Mouse (Mus musculus) midbrain, embryonic 12.5 days (tissue): ENCODE results near the gene Ccnd1. TPM values are rescaled to one million over a fixed set of nuclear protein-coding genes. Genes with fewer than 3 reads are reported as not detected.
"Not testable (repeated sequence)": the region's sequence is repeated elsewhere in the genome, so short reads cannot be mapped to it uniquely, and the experiment has no call there.

Experiments
- ATAC-seq: fragments of 200-750 bp; cut with Nextera tagmentation; 2 replicates; pipeline ENCODE4 v1.8.0; 2017; ENCODE audit warnings: low read depth, moderate TSS enrichment, moderate library complexity; ENCODE audit not compliant: low FRiP score
- H3K27ac ChIP-seq: fragments of 300-500 bp; sonication (generic); replicated peaks from 2 replicates; pipeline ENCODE4 v1.5.1; 2016; ENCODE audit warnings: mild to moderate bottlenecking
- H3K27me3 ChIP-seq: fragments of 300-500 bp; sonication (generic); 2 replicates; pipeline ENCODE4 v1.6.1; 2016; ENCODE audit warnings: mild to moderate bottlenecking
- H3K36me3 ChIP-seq: fragments of 300-500 bp; sonication (generic); 2 replicates; pipeline ENCODE4 v1.6.1; 2016
- H3K4me1 ChIP-seq: fragments of 300-500 bp; sonication (generic); 2 replicates; pipeline ENCODE4 v1.6.1; 2016
- H3K4me2 ChIP-seq: fragments of 300-500 bp; sonication (generic); replicated peaks from 2 replicates; pipeline ENCODE4 v1.6.1; 2016; ENCODE audit warnings: mild to moderate bottlenecking, moderate library complexity
- H3K4me3 ChIP-seq: fragments of 300-500 bp; sonication (generic); 2 replicates; pipeline ENCODE4 v1.5.1; 2016; ENCODE audit warnings: mild to moderate bottlenecking
- H3K9ac ChIP-seq: fragments of 300-500 bp; sonication (generic); replicated peaks from 2 replicates; pipeline ENCODE4 v1.6.1; 2016; ENCODE audit warnings: mild to moderate bottlenecking, moderate library complexity
- H3K9me3 ChIP-seq: fragments of 300-500 bp; sonication (generic); 2 replicates; pipeline ENCODE4 v1.6.1; 2016; ENCODE audit warnings: mild to moderate bottlenecking
- WGBS: fragments of 180-500 bp; shearing (Covaris S2); methylation state at CpG from one replicate; pipeline ENCODE4 v1.1.7; 2016; 5-methylcytosine and 5-hydroxymethylcytosine counted together
- polyA plus RNA-seq: library from polyadenylated mRNA; unstranded; fragments of >200 nt; fragmentation: Nextera tagmentation; extraction: Ambion mirVana; gene quantifications from 2 replicates; pipeline ENCODE4 v1.2.1, GENCODE M21; 2016

Ccnd1 gene
- polyA plus RNA-seq, 1 experiment from 2014 or later: 289 TPM

DNA sequence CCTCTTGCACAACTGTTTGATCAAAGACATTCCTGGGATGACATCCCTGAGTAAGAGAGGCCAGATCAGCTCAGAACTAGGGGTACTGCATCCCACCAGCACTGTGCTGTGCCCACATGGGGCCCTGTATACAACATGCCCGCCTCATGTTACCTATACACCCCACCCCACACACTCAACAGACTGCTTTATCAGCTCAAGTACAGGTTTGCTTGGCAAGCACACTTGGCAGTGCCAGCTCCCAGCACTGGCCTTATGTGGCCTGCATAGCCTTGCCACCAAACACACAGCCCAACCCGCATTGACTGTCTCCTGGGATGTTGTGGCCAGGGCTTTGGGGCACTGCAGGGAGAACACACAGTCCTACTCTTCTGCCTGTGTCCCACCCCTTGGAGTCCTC, 12.1 kb downstream of the Ccnd1 start:
- no peak overlapping the region for H3K4me2 ChIP-seq
- no peaks in the 10 kb centered on the region for H3K27me3 ChIP-seq
- 71% methylated on average over 2 of the region's 2 CpGs for WGBS
- H3K36me3 ChIP-seq: peaks cover 39% of the 10 kb centered on the region
- no peaks in the 10 kb centered on the region for H3K9me3 ChIP-seq
- H3K9ac ChIP-seq: no peak overlapping the region
- ATAC-seq: no peak
- H3K4me3 ChIP-seq: no peak overlapping the region
- peaks cover 5% of the 10 kb centered on the region for H3K4me1 ChIP-seq
- H3K27ac ChIP-seq: 0 out of 2 replicates have a peak overlapping the region, but pooled peaks have one; percentile 1

GRCm38 (mm10) chr7:144918823-144919222, 20.9 kb downstream of the Ccnd1 start:
- no peak overlapping the region for H3K27ac ChIP-seq
- H3K4me3 ChIP-seq: no peak overlapping the region
- no peak overlapping the region for H3K9ac ChIP-seq
- peaks cover 13% of the 10 kb centered on the region for H3K4me1 ChIP-seq
- no peak overlapping the region for H3K4me2 ChIP-seq
- peaks cover 51% of the 10 kb centered on the region for H3K36me3 ChIP-seq
- ATAC-seq: no peak
- H3K27me3 ChIP-seq: no peaks in the 10 kb centered on the region
- WGBS: 90% methylated on average over 1 of the region's 1 CpGs
- no peaks in the 10 kb centered on the region for H3K9me3 ChIP-seq

- WGBS: under 1% methylated on average over 55 of the region's 55 CpGs
- peak within 1 kb of the TSS; percentile 83 for H3K4me2 ChIP-seq
- H3K27me3 ChIP-seq: no peaks in the 10 kb centered on the region
- no peaks in the 10 kb centered on the region for H3K9me3 ChIP-seq
- H3K27ac ChIP-seq: peak within 1 kb of the TSS; percentile 91
- H3K4me1 ChIP-seq: peaks cover 13% of the 10 kb centered on the region
- peak; percentile 91 for ATAC-seq
- H3K36me3 ChIP-seq: peaks cover 26% of the 10 kb centered on the region
- H3K4me3 ChIP-seq: peak within 1 kb of the TSS; percentile 85
- peak within 1 kb of the TSS; percentile 75 for H3K9ac ChIP-seq
These were observed 24.6 kb downstream of the Ccnd1 start, which contains the start of gene LTO1 for GRCm38 (mm10) chr7:144914948-144915750. Gene LTO1, plus strand, starts transcription at chr7:144915100.

DNA sequence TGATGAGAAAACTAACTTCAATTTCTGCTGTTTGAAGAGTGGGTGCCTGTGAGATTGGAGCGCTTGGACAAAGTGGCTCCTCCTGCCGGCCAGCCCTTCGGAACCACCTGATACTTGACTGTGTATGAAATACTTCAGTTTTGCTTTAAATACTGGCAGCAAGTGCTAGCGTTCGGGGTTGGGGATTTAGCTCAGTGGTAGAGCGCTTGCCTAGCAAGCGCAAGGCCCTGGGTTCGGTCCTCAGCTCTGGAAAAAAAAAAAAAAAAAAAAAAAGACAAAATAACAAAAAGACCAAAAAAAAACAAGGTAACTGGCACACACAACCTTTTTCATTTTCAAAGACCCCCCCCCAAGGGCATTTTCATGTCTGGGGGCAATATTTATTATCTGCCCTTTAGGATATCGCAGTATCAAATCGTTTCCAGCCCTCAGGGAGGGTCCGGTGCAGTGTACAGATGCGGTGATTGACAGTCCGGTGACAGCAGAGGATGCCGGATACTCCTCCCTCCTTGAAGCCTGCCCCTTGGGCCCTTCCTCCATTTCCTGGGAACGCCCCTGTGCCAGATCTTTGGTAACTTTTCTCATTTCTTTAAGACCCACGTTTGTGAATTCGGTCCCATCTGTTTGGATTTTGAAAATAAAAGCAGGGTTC, 25.3 kb downstream of the Ccnd1 start:
- peak overlapping the region; percentile 75 for H3K9ac ChIP-seq
- H3K27ac ChIP-seq: peak overlapping the region; percentile 91
- peak overlapping the region; percentile 83 for H3K4me2 ChIP-seq
- WGBS: 11% methylated on average over 17 of the region's 17 CpGs
- H3K36me3 ChIP-seq: peaks cover 19% of the 10 kb centered on the region
- no peaks in the 10 kb centered on the region for H3K27me3 ChIP-seq
- ATAC-seq: peak; percentile 95
- no peaks in the 10 kb centered on the region for H3K9me3 ChIP-seq
- peaks cover 13% of the 10 kb centered on the region for H3K4me1 ChIP-seq
- peak overlapping the region; percentile 85 for H3K4me3 ChIP-seq

DNA sequence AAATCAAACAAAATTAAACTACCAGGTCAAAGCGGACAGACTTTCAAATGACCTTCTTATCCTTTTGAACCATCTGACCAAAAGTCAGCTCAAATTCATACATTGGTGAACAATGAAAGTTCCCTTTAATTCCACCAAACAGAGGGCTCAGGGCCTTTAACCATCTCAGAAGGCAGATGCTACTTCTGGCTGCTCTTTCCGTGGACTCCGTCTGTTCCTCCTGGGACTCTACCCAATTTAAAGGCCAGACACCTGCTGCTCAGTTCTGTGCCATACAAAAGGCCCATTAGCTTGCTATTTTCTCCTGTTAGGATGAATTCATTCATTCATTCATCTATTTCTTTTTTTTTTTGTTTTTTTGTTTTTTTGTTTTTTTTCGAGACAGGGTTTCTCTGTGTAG, 26.8 kb downstream of the Ccnd1 start:
- ATAC-seq: no peak
- H3K27me3 ChIP-seq: no peaks in the 10 kb centered on the region
- H3K4me3 ChIP-seq: no peak overlapping the region
- no peak overlapping the region for H3K27ac ChIP-seq
- WGBS: 83% methylated on average over 4 of the region's 4 CpGs
- no peak overlapping the region for H3K9ac ChIP-seq
- peaks cover 13% of the 10 kb centered on the region for H3K4me1 ChIP-seq
- peaks cover 6% of the 10 kb centered on the region; the same call in 1 of the 2 replicates for H3K36me3 ChIP-seq
- H3K9me3 ChIP-seq: no peaks in the 10 kb centered on the region
- H3K4me2 ChIP-seq: no peak overlapping the region

DNA sequence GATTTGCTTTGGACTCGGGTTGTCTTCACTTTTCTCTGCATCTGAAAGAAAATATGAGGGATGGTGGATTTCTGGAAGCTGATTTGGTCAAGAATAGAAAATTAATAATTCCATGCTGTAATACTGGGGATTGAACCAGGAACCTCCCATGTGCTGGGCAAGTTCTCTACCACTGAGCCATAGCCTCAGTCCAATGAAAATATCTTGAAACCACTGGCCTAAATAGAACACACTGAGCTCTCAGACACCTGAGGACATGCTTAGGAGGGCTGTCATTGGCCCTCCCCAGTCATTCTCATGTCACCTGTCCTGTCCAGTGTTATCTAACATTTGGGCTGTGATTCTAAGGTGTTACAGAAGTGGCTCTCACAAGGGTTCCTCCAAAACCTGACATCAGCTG, 28.6 kb downstream of the Ccnd1 start:
- Histone ChIP-seq H3K4me2 (no peak overlapping the region), H3K4me3 (no peak overlapping the region), H3K9ac (no peak overlapping the region), H3K4me1 (peaks cover 9% of the 10 kb centered on the region), H3K9me3 (no peaks in the 10 kb centered on the region), H3K36me3 (no peaks in the 10 kb centered on the region), H3K27me3 (no peaks in the 10 kb centered on the region), H3K27ac (no peak overlapping the region)
- no peak for ATAC-seq
- WGBS: 70% methylated on average over 1 of the region's 1 CpGs

DNA sequence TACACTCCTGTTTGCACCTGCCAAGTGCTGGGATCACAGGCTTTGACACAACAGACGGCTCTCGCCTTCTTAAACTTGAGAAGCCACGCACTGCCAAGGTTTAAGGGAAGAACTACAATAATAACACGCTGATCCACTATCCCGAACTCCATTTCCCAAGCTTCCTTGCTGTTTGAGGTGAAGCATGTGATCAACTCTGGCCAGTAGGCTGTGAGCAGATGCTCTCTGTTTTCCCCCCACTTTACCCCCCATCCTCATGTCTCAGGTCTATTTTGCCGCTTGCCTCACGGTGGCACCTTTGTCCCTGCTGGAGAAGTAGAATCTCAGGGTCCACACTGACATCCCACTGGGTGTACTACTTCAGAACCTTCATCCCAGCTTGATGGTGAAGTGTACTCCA, 31.0 kb downstream of the Ccnd1 start:
- H3K27ac ChIP-seq: no peak overlapping the region
- no peaks in the 10 kb centered on the region for H3K36me3 ChIP-seq
- H3K4me2 ChIP-seq: no peak overlapping the region
- 30% methylated on average over 7 of the region's 7 CpGs for WGBS
- no peak for ATAC-seq
- H3K4me1 ChIP-seq: no peaks in the 10 kb centered on the region
- H3K4me3 ChIP-seq: no peak overlapping the region
- no peak overlapping the region for H3K9ac ChIP-seq
- no peaks in the 10 kb centered on the region for H3K9me3 ChIP-seq
- no peaks in the 10 kb centered on the region for H3K27me3 ChIP-seq

DNA sequence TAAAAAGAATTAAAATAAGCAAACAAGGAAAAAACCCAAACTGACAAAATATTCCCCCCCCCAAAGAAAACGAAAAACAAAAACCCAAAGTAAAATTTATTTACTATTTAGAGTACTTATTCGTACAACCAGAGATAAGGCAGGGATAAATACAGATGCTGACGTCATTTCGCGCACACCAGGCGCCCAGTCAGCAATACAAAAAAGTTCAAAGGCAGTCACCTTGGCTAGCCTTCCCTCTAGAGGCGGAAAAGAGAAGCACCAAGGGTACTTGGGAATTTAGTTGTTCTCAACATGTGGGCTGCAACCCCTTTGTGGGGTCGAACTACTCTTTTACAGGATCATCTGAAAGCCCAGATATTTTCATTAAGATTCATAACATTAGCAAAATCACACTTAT, 31.9 kb downstream of the Ccnd1 start:
- ATAC-seq: no peak

GRCm38 (mm10) chr7:144906708-144907397, 32.9 kb downstream of the Ccnd1 start:
- Histone ChIP-seq H3K9ac (no peak overlapping the region), H3K27me3 (no peaks in the 10 kb centered on the region), H3K4me3 (no peak overlapping the region), H3K36me3 (no peaks in the 10 kb centered on the region), H3K4me2 (peak overlapping the region; percentile 43), H3K9me3 (no peaks in the 10 kb centered on the region), H3K4me1 (no peaks in the 10 kb centered on the region), H3K27ac (no peak overlapping the region)
- 10% methylated on average over 28 of the region's 28 CpGs for WGBS
- no peak; the same call in 1 of the 2 replicates for ATAC-seq

More for the DNA sequence above, 31.9 kb downstream of the Ccnd1 start:
- H3K4me3 ChIP-seq: no peak overlapping the region
- no peaks in the 10 kb centered on the region for H3K27me3 ChIP-seq
- no peak overlapping the region for H3K27ac ChIP-seq
- H3K9me3 ChIP-seq: no peaks in the 10 kb centered on the region
- H3K9ac ChIP-seq: no peak overlapping the region
- H3K4me1 ChIP-seq: no peaks in the 10 kb centered on the region
- WGBS: 19% methylated on average over 8 of the region's 8 CpGs
- H3K4me2 ChIP-seq: no peak overlapping the region
- H3K36me3 ChIP-seq: no peaks in the 10 kb centered on the region

GRCm38 (mm10) chr7:144905514-144905913, 34.2 kb downstream of the Ccnd1 start:
- H3K4me2 ChIP-seq: not testable (repeated sequence)

GRCm38 (mm10) chr7:144898506-144898905, 41.2 kb downstream of the Ccnd1 start:
- peak overlapping the region; percentile 68 for H3K4me2 ChIP-seq
- H3K9me3 ChIP-seq: no peaks in the 10 kb centered on the region
- WGBS: 12% methylated on average over 6 of the region's 6 CpGs
- H3K4me1 ChIP-seq: peaks cover 52% of the 10 kb centered on the region
- H3K27ac ChIP-seq: no peak overlapping the region; the same call in 1 of the 2 replicates
- peak overlapping the region; percentile 66 for H3K9ac ChIP-seq
- no peak for ATAC-seq
- H3K27me3 ChIP-seq: peaks cover 57% of the 10 kb centered on the region
- no peaks in the 10 kb centered on the region for H3K36me3 ChIP-seq
- peak overlapping the region; percentile 45 for H3K4me3 ChIP-seq

More at GRCm38 (mm10) chr7:144905514-144905913, 34.2 kb downstream of the Ccnd1 start:
- 98% methylated on average over 3 of the region's 3 CpGs for WGBS
- H3K9me3 ChIP-seq, H3K4me1 ChIP-seq, ATAC-seq, H3K36me3 ChIP-seq, H3K9ac ChIP-seq, H3K27ac ChIP-seq, H3K4me3 ChIP-seq, H3K27me3 ChIP-seq: not testable (repeated sequence)
